In the genomic region with DNA sequence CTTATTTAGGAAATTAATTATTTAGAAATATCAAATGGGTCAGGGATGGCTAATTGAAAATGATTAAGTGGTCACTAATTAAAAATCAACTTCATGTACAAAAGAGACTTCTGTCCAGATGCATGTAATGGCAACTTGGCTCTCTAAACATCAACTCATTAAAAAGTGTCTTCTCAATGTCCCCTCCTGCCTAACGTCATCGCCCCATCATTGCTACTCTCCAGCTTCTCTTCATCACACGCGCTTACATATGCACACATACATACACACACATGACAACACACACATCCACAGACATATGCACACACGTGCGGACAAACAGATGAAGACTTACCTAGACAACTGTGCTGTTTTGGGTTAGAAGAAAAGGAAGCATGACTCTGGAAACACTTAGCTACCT, we compare ENCODE assay signal across 18 mouse cellular contexts.
"Had no signal": no experiment of that assay in that cellular context is flagged by ENCODE, and none has a peak within 500 bp of the region (broad histone marks: within the 10 kb centered on the region; RNA-seq: fewer than 3 reads in every experiment).

No protein-coding gene starts in this region.

- H3K27ac ChIP-seq: limb, embryonic 12.5 days; liver, embryonic 13.5 days; lung, embryonic 15.5 days; macrophage; midbrain, embryonic 15.5 days had no signal

- H3K9me3 ChIP-seq: limb, embryonic 12.5 days; liver, embryonic 13.5 days; lung, embryonic 15.5 days; midbrain, embryonic 15.5 days had no signal

- H3K4me2 ChIP-seq: limb, embryonic 12.5 days; liver, embryonic 13.5 days; lung, embryonic 15.5 days; midbrain, embryonic 15.5 days had no signal

- DNase-seq: kidney, adult 8-10 months; kidney, postnatal 25 days; layer of hippocampus, adult 9-11 months; layer of hippocampus, postnatal 36 days; liver; liver, embryonic 13.5 days; liver, postnatal 0 days; lung, postnatal 14 days; right cerebral cortex, adult 18-20 months; right cerebral cortex, postnatal 25 days; thymus, adult 18-20 months; thymus, postnatal 14 days had no signal

- H3K27me3 ChIP-seq: limb, embryonic 12.5 days; liver, embryonic 13.5 days; lung, embryonic 15.5 days; megakaryocyte, embryonic 14.5 days; midbrain, embryonic 15.5 days had no signal

- H3K4me3 ChIP-seq: limb, embryonic 12.5 days; liver, embryonic 13.5 days; lung, embryonic 15.5 days; megakaryocyte, embryonic 14.5 days; midbrain, embryonic 15.5 days had no signal

- ATAC-seq: intestine, postnatal 0 days; liver, postnatal 0 days had no signal

- H3K36me3 ChIP-seq: limb, embryonic 12.5 days; liver, embryonic 13.5 days; lung, embryonic 15.5 days; midbrain, embryonic 15.5 days had no signal

- H3K9ac ChIP-seq: limb, embryonic 12.5 days; liver, embryonic 13.5 days; liver, postnatal 0 days; lung, embryonic 15.5 days; midbrain, embryonic 15.5 days had no signal

- H3K4me1 ChIP-seq: limb, embryonic 12.5 days; liver, embryonic 13.5 days; lung, embryonic 15.5 days; megakaryocyte, embryonic 14.5 days; midbrain, embryonic 15.5 days had no signal
